Mouse (Mus musculus) cerebellum, adult 8-10 months (tissue): ENCODE results near the gene Rln3.

Source experiments
- DNase-seq: peaks from one replicate; pipeline ENCODE4 v3.0.0; 2022

Gene Rln3

GRCm38 (mm10) chr8:84065037-84065436 is 20.2 kb upstream of the Rln3 start, which contains the start of gene Gm10643:
Gm10643 (minus strand) TSS chr8:84065137.
- no peak for DNase-seq

DNA sequence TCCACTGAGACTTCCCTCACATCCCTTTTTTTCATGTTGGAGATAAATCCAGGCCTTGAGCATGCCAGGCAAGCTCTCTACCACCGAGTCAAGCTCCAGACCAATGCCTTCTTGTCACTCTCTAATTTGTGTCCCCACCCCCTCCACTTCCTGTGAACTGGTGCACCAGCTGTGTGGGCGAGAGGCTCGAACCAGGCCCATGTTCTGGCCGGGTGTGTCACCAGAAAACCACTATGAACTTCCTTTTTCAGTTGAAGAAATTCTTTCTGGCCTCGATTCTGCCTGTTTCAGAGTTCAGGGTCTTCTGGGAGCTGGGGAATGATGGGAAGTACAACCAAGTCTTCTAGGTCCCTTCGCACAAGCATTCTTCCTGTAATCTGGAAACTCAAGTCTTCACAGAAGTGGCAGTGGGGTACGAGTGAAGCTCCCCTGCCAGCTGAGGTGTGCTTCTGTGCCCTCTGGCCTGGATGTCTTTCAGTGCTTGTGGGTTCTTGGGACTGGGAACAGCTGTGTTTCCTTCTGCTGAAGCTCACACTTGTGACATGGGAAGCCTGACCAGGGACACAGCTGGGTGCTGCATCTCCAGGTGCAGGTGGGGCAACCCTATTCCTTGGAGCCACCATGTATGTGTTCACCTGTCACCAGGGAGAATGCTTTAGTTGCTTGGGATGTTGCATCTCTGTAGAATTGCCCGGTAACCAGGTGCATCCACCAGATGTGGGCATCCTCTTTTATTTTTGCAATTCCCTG is 19.2 kb upstream of the Rln3 start:
- DNase-seq, result no peak

DNA sequence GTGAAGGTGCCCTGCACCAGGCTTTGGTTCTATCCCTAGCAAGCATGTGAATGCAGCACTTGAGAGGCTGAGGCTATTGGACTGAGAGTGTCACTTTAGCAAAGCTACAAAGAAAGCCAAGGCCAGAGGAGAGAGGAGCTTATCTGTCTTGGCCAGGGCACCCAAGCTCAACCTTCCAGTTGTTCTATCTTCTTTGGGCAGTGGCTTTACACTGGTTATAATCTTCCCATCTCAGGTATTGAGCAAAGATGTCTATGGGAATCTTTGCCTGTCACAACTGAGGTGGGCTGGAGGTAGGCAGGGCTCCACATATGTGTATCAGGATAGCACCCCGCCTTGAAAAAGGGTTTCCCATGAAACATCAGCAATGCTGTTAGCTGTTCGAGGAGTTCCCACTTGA is 15.4 kb upstream of the Rln3 start:
- no peak for DNase-seq

GRCm38 (mm10) chr8:84059226-84059625 is 14.4 kb upstream of the Rln3 start:
- no peak for DNase-seq

GRCm38 (mm10) chr8:84057827-84058226 is 13.0 kb upstream of the Rln3 start:
- no peak for DNase-seq

DNA sequence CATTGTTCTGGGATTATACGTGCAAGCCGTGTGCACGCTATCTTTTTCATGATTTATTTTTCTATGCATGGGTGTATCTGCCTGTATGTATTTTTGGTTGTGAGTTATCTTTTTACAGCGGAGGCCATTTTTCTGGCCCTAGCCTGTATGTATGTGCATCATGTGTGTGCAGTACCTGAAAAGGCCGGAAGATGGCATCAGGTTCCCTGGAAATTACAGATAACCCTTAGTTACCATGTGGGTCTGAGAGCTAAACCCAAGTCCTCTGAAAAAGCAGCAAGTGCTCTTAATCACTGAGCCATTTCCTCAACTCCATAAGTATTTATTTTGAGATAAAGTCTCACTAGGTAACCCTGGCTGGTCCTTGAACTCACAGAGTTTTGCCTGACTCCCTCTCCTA is 8.4 kb upstream of the Rln3 start:
- no peak for DNase-seq

GRCm38 (mm10) chr8:84052746-84053145 is 7.9 kb upstream of the Rln3 start:
- no peak for DNase-seq

DNA sequence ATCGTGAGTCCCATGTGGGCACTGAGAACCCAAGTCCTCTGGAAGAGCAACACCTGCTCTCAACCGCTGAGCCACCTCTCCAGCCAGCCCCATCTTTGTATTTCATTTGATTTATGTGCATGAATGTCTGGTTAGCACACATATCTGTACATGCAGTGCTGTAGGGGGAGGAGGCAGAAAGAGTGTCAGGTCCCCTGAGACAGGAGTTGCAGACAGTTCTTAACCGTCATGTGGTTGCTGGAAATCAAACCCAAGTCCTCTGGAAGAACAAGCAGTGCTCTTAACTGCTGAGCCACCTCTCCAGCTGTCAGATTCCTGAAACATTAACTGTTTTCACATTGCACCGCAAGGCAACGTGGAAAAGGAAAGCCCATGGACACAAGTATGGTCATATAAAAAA is 3.4 kb upstream of the Rln3 start:
- no peak for DNase-seq

DNA sequence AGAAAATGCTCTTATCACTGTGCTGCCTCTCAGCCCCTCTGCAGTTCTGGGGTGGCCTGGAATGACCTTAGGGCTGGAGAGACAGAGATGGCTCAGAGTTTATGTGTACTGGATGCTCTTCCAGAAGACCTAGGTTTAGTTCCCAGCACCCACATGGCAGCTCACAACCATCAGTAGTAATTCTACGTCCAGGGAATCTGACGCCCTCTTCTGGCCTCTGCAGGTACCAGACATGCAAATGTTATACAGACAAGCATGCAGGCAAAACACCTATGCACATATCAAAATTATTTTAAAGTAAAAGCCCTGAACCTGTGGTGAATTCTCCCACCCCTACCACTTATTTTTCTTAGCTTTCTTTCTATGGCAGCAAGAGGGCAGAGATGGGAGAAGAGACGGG is 1.7 kb upstream of the Rln3 start:
- DNase-seq, result no peak

DNA sequence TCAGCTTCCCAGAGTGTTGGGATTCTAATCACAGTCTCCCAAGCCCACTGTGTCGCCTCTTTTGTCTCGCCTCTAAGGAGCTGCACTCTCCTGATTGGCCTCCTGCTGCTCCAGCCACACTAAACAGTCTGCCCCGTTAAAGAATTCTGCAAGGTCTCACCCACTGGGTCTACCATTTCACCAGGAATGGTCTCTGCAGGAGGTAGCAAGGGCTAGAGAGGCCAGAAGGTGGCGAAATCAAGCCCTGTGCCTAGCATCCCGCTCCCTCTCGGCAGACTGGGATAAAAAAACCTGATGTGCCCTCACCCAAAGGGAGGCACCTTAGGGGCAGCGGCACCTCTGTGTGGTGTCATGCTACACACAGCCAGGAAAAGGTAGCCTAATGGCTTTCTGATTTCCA is 697 bp downstream of the Rln3 start:
- DNase-seq, result no peak

DNA sequence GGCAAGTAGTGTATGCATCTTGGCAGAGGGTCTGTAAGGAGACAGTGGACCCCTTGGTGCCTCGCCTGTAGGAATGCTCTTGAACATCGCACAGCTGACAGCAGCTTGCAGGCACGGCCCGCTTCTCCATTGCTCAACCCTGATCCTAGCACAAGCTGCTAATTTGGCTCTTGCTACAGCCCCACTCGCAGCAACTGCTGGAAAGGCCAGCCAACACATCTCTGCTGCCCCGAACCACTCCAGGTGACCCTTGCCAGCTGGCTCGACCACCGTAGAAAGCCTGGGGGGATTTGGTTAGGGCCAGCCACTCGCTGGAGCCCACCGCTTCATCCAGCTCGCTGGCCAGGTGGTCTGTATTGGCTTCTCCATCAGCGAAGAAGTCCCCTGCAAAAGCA is 1.9 kb downstream of the Rln3 start:
- no peak for DNase-seq

DNA sequence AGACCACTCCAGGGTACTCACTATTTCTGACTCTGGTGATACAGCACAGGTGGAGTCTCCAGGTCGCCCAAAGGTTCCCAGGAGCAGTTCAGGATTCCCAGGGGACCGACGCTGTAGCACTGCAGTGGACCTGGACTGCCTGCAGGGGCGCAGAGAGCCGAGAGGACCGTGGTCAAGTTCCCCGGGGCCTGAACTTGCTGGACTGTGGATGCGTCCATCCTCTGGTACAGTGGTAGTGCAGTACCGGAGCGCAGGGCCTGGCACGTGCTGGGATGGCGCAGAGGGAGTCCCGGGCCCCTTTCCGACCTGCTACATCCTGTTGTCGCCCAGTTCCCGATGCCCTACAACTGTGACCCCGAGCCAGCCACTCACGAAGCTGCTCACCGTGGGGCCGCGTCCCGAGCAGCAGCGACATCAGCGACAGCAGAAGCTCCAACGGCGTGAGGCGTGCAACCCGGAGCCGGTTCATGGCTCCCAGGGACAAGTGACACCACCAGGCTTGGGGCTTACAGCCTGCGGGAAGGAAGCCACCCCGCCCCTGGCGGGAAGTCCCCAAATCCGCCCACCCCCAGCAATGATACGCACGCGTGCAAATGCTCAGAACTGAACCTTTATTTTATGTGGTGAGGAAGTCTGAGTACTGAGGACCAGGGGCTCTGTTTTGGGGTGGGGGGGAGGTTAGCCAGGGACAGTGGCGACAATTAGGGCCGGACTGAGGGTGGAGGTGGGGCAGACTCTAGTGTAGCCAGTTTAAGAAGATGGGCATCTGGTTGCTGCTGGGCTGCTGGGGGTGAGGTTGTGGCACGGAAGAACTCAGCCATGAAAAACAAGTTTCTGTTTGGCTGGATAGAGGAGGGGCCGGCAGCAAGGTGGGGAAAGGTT is 2.5 kb downstream of the Rln3 start, which contains the start of gene Il27ra:
Gene Il27ra, minus strand, starts transcription at position 524 of the 882 bp plus-strand sequence.
- DNase-seq, result no peak

- peak; percentile 75 for DNase-seq
Measured at GRCm38 (mm10) chr8:84039050-84039449, 5.8 kb downstream of the Rln3 start.

GRCm38 (mm10) chr8:84038015-84038414 is 6.8 kb downstream of the Rln3 start:
- no peak for DNase-seq

DNA sequence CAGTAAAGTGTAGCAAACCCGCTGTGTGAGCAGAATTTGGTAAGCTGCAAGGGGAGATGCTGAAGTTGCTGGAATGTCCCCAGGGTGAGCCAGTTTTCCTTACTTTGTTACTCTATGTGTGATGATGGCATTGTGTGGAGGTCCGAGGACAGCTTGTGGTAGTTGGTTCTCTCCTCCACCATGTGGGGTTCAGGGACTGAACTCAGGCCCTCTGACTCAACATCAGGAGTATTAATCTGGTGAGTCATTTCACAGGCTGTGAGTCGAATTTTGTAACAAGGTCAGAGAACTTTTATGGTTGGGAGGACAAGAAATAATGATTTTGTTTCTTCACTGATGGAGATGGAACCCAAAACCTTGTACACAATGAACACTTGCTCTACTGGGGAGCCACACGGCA is 12.0 kb downstream of the Rln3 start:
- no peak for DNase-seq

DNA sequence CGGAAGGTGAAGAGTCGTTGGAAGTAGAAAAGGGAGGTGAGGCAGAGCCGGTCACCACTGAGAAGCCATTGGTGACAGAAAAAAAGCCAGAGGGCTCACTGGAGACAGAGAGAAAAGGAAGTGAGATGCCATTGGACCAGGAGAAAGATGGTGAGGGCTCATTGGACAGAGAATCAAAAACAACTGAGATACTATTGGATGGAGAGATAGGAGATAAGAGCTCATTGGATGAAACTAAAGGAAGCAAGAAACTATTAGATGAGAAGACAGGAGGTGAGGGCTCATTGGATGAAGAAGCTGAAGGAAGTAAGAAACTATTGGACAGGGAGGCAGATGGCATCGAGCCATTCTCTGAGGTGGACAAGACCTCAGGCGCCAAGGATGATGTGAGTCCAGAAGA is 15.5 kb downstream of the Rln3 start:
- no peak for DNase-seq

DNA sequence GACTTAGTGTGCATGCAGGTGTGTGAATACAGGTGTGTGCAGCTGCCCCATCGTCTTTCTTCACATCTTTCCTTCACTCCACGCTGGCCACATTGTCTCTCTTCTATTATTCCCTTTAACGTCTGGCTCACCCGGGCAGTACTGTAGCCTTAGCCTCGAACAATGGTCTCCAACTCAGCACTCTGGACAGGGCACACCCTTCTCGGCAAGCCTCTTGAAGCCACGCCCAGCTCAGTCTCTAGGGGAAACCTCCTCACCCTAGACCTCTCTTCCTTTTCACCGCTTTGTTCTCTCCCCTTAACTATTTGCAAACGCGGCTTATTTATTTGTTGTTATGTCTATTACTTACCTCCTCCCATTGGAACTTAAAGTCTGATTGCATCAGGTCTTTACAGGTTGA is 17.4 kb downstream of the Rln3 start:
- DNase-seq, result no peak

GRCm38 (mm10) chr8:84025863-84026262 is 18.9 kb downstream of the Rln3 start:
- no peak for DNase-seq

DNA sequence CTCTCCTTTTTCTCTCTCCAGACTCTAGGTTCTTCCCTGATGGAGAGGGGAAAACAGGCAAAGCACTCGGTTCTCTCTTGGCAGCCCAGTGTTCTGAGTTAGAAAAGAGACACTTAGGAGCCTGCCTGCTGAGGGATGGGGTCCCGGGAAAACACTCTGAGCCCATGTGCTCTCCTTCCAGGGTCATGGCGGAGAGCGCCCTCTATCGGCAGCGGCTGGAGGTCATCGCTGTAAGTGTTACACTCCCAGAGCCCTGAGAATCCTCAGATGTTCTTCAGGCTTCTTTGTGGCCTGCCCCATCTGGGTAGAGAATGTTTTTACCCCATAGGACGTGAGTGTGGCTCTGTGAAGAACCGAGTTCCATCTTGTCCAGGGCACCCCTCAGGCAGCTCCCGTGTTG is 20.6 kb downstream of the Rln3 start:
- no peak for DNase-seq

DNA sequence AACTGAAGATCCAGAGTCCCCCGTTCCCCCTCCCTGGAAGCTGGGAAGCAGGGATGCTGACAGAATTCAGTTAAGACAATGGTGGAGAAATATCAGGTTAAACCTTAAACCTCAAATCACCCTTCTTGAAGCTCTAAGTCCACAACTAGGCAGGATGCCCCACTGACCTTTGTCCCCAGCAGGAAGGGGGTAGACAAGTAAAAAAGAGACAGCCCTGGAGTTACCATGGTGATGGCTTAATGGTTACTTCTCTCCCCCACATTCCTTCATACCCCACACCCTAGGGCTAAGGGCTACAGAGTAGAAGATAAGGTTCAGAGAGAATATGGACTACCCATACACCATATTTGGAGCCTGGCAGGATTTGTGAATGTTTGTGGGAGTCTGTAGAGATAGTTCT is 21.2 kb downstream of the Rln3 start:
- DNase-seq, result no peak

DNA sequence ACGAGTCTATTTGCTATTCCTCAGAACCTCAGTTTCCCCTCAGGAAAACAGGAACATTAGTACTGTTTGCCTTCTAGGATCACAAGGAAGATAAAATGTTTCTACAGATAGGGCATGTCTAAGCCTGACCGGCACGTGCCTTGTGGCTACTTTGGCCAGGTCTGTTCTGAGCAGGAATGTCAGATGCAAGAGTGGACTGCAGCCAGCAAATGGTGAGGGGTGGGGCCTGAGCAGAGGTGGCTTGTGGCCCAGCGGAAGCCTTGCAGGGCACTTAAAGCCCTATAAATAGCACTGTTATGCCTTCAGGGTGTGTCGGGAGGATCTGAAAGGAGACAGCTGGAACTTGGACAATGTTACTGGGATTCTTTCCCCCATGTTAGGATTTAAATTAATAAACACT is 21.7 kb downstream of the Rln3 start:
- no peak for DNase-seq

- no peak for DNase-seq
Measured at GRCm38 (mm10) chr8:84021569-84021968, 23.2 kb downstream of the Rln3 start.

- no peak for DNase-seq
Measured at GRCm38 (mm10) chr8:84021096-84021495, 23.7 kb downstream of the Rln3 start, which contains the start of gene Palm3. Palm3 (plus strand) TSS chr8:84021471.

DNA sequence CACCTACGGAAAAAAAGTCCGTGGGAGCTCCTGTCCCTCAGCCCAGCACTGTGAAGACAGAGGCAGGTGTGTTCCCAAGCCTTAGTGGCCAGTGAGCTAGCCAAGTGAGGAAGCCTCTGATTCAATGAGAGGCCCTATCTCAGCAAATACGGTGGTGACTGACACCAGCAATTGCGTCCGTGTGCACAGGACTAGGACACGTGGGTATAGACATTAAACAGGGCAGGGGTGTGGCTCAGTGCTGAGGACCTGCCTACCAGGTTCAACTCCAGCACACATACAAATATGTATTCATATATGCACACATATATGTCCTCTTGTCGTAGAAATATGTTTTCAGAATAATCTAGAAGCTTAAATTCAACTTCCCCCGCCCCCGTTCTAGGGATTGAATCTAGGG is 25.1 kb downstream of the Rln3 start:
- no peak for DNase-seq
